Mouse (Mus musculus): ENCODE results near the gene Kctd7. TPM values are rescaled to one million over a fixed set of nuclear protein-coding genes. Genes with fewer than 3 reads are reported as not detected.

The Kctd7 gene
- polyA plus RNA-seq, 1 experiment = 4.5 TPM

DNA sequence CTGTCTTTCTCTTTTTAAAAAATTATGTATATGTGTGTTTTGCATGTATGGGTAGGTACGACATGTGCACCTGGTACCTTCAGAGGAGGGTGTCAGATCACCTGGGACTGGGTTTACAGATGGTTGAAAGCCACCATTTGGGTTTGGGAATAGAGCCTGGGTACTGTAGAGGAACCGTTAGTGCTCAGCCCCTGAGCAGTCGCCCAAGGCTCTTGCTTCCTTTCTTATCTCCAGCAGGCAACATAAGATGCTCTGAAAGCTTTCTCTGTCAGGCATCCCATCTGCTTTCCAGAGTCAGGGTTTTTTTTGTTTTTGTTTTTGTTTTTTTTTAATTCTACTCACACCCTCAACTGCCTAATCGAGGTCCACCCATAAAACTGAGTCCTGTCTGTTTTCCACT lies 20.6 kb downstream of the Kctd7 start:
- H3ac ChIP-seq (ENCODE audit: control insufficient read depth, insufficient read length) = no peak overlapping the region
- TF ChIP-seq MAX (IDR thresholded peaks at IDR 0.05; ENCODE audit: low read depth) = no peak
- H3K79me2 ChIP-seq (ENCODE audit: control insufficient read depth, insufficient read depth) = no peaks in the 10 kb centered on the region
- no peak overlapping the region for H3K4me3 ChIP-seq
- no peak overlapping the region for H3K4me2 ChIP-seq (ENCODE audit: low read depth)
- no peaks in the 10 kb centered on the region for H3K36me3 ChIP-seq (ENCODE audit: control insufficient read depth, insufficient read depth)
- H3K27me3 ChIP-seq (ENCODE audit: control insufficient read depth, insufficient read depth, insufficient read length) = no peaks in the 10 kb centered on the region

DNA sequence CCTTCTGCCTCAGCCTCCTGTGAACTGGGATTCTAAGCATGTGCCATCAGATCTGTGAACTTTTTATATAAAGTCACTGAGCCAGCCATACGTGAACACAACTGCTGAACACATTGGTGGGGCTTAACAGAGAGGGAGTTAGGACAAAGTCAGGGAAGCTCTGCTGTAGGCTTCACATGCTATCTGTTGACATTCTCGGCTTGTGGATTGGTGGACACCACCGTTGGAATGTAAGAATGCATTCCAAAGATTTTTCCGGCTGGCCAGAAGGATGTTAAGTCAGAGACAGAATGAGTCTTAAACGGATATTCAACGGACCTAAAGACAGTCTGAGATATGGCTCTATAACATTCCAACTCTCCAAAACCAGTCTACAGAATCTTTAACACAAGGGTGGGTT lies 24.4 kb downstream of the Kctd7 start:
- Histone ChIP-seq H3K4me2 (ENCODE audit: low read depth) (peak overlapping the region; percentile 24), H3K36me3 (ENCODE audit: control insufficient read depth, insufficient read depth) (no peaks in the 10 kb centered on the region), H3K27me3 (ENCODE audit: control insufficient read depth, insufficient read depth, insufficient read length) (no peaks in the 10 kb centered on the region), H3K79me2 (ENCODE audit: control insufficient read depth, insufficient read depth) (peaks cover 19% of the 10 kb centered on the region), H3K4me3 (no peak overlapping the region), H3ac (ENCODE audit: control insufficient read depth, insufficient read length) (no peak overlapping the region)
- no peak for TF ChIP-seq E2F4 (IDR thresholded peaks at IDR 0.05; ENCODE audit: insufficient read depth)
- TF ChIP-seq USF1 (IDR thresholded peaks at IDR 0.05; ENCODE audit: low read depth) = no peak
- TF ChIP-seq MYOD1 (IDR thresholded peaks at IDR 0.05; ENCODE audit: control insufficient read depth in 1 of 3, insufficient read length in 2 of 3, low read depth in 2 of 3) = no peak
- TF ChIP-seq CEBPB (IDR thresholded peaks at IDR 0.05; ENCODE audit: insufficient read depth, poor library complexity, severe bottlenecking) = no peak
- no peak for TF ChIP-seq REST (IDR thresholded peaks at IDR 0.05; ENCODE audit: insufficient read depth, insufficient read length)
- no peak for TF ChIP-seq TCF12 (IDR thresholded peaks at IDR 0.05; ENCODE audit: insufficient read depth, poor library complexity, severe bottlenecking)

DNA sequence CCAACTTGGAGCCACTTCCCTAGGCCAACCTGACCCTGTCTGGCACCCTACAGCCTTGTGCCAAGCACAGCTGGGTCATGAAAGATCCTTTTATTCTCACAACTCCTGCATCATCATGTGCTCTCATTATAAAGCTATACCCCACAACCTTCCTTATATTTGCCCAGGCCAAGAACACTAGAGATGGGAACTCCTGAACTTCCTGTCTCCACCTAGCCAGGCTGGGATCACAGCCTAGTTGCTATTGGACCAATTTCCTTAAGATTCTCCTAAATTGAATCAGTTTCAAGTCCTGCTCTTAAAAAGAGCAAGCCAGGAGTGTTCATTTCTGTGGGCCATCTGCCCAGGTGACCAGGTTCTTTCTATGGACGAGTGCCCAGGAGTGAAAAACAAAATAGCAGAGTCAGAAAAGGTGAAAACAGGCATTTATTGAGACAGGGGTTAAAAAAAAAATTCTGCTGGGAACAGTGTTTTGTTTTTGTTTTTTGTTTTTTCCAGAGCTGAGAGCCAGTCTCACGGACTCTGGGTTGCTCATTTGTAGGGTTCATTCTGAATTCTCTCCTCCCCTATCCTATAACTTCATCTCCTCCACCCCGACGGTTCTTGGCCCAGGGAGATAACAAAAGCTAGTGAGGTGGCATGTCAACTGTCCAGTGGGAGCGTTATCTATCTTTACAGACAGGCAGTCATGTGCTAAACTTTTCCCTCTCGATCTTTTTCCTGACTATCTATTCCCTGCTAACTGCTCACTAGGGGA lies 26.2 kb downstream of the Kctd7 start:
- Histone ChIP-seq H3K4me3 (peak overlapping the region; percentile 63), H3K79me2 (ENCODE audit: control insufficient read depth, insufficient read depth) (peaks cover 36% of the 10 kb centered on the region), H3ac (ENCODE audit: control insufficient read depth, insufficient read length) (peak overlapping the region; percentile 56), H3K27me3 (ENCODE audit: control insufficient read depth, insufficient read depth, insufficient read length) (no peaks in the 10 kb centered on the region), H3K36me3 (ENCODE audit: control insufficient read depth, insufficient read depth) (no peaks in the 10 kb centered on the region), H3K4me2 (ENCODE audit: low read depth) (peak overlapping the region; percentile 79)
- TF ChIP-seq MAX (IDR thresholded peaks at IDR 0.05; ENCODE audit: low read depth) = no peak
- TF ChIP-seq CEBPB (IDR thresholded peaks at IDR 0.05; ENCODE audit: insufficient read depth, poor library complexity, severe bottlenecking) = no peak
- no peak for TF ChIP-seq TCF12 (IDR thresholded peaks at IDR 0.05; ENCODE audit: insufficient read depth, poor library complexity, severe bottlenecking)
- TF ChIP-seq POLR2A (IDR thresholded peaks at IDR 0.05; ENCODE audit: insufficient read length, low read depth) = no peak
- TF ChIP-seq TCF3 (IDR thresholded peaks at IDR 0.05; ENCODE audit: insufficient read length, low read depth) = no peak

DNA sequence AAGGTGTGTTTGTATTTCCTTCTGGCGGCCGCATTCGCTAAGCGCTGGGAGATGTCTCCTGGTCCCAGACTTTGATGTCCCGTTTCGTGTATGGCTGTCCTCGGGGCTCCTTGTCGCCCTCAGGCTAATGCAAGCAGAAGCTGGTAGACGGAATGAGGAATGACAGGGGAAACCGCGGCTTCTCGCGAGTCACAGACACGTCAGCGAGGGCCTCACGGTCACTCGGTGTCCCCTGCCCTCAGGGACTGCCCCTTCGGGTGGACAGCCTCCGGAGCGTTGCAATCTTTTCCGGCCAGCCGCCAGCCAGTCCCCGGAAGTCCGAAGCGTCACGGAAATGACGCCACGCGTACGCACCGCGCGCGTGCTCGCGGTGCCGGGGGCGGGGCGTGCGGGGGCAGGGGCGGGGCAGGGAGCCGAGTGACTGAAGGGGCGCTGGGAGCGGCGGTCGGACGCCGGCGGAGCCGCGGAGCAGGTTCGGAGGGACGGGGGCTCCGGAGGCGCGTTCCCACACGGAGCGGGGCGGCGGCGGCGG lies 26.8 kb downstream of the Kctd7 start, which contains the start of gene Rabgef1:
TSS of gene Rabgef1 (plus strand) at position 376 of the 532 bp plus-strand sequence.
- Histone ChIP-seq H3K4me2 (ENCODE audit: low read depth) (peak within 1 kb of the TSS; percentile 95), H3K27me3 (ENCODE audit: control insufficient read depth, insufficient read depth, insufficient read length) (no peaks in the 10 kb centered on the region), H3K79me2 (ENCODE audit: control insufficient read depth, insufficient read depth) (peaks cover 42% of the 10 kb centered on the region), H3K36me3 (ENCODE audit: control insufficient read depth, insufficient read depth) (no peaks in the 10 kb centered on the region), H3K4me3 (peak within 1 kb of the TSS; percentile 63), H3ac (ENCODE audit: control insufficient read depth, insufficient read length) (peak within 1 kb of the TSS; percentile 56)
- TF ChIP-seq SRF (IDR thresholded peaks at IDR 0.05; ENCODE audit: control insufficient read depth, insufficient read length, low read depth) (no peak), TCF3 (IDR thresholded peaks at IDR 0.05; ENCODE audit: insufficient read length, low read depth) (no peak), E2F4 (IDR thresholded peaks at IDR 0.05; ENCODE audit: insufficient read depth) (no peak), POLR2AphosphoS2 (IDR thresholded peaks at IDR 0.05; ENCODE audit: insufficient read length, low read depth) (peak; percentile 98), MYOG (IDR thresholded peaks at IDR 0.05; ENCODE audit: control insufficient read depth in 1 of 3, insufficient read depth in 1 of 3, insufficient read length in 2 of 3, low read depth in 2 of 3) (no peak), USF1 (IDR thresholded peaks at IDR 0.05; ENCODE audit: low read depth) (no peak), MYOD1 (IDR thresholded peaks at IDR 0.05; ENCODE audit: control insufficient read depth in 1 of 3, insufficient read length in 2 of 3, low read depth in 2 of 3) (no peak), REST (IDR thresholded peaks at IDR 0.05; ENCODE audit: insufficient read depth, insufficient read length) (no peak), CEBPB (IDR thresholded peaks at IDR 0.05; ENCODE audit: insufficient read depth, poor library complexity, severe bottlenecking) (no peak), POLR2A (IDR thresholded peaks at IDR 0.05; ENCODE audit: insufficient read length, low read depth) (peak; percentile 99)

DNA sequence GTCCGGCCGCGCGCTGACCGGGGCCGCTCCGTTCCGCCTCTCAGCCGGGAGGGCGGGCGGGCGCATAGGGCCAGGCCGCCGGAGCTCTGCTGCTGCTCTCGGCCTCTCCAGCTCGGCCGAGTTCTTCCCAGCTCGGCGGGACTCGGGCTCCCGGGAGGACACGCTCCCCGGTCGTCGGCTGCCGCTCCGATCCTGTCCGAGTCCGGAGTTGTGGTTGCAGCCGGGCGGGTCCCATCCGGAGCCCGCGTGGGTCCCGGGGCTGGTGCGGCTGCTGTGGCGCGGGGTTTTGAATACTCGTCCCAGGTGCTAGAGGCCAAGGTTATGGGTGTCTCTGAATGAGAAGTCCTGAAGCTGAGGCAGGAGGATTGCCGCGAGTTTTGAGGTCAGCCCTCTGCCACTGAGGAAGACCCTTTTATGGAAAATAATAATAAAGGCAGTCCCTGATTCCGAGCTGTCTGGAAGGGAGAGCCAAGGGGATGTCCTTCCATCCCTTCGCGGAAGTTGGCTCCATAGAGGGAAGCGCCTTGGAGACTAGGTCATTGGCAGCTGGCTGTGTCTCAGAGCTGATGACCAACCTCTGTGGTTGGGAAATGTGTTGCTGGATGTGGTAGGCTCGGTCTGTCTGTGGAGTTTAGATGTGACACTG lies 27.4 kb downstream of the Kctd7 start:
- peak overlapping the region; percentile 95 for H3K4me2 ChIP-seq (ENCODE audit: low read depth)
- H3ac ChIP-seq (ENCODE audit: control insufficient read depth, insufficient read length) = peak overlapping the region; percentile 56
- no peaks in the 10 kb centered on the region for H3K27me3 ChIP-seq (ENCODE audit: control insufficient read depth, insufficient read depth, insufficient read length)
- peak overlapping the region; percentile 63 for H3K4me3 ChIP-seq
- no peaks in the 10 kb centered on the region for H3K36me3 ChIP-seq (ENCODE audit: control insufficient read depth, insufficient read depth)
- peak in 2 of 3 experiments; percentile 6 to 39 for TF ChIP-seq MYOD1 (IDR thresholded peaks at IDR 0.05; ENCODE audit: control insufficient read depth in 1 of 3, insufficient read length in 2 of 3, low read depth in 2 of 3)
- peak; percentile 28 for TF ChIP-seq SRF (IDR thresholded peaks at IDR 0.05; ENCODE audit: control insufficient read depth, insufficient read length, low read depth)
- TF ChIP-seq TCF12 (IDR thresholded peaks at IDR 0.05; ENCODE audit: insufficient read depth, poor library complexity, severe bottlenecking) = no peak
- peak in 1 of 3 experiments; percentile 27 for TF ChIP-seq MYOG (IDR thresholded peaks at IDR 0.05; ENCODE audit: control insufficient read depth in 1 of 3, insufficient read depth in 1 of 3, insufficient read length in 2 of 3, low read depth in 2 of 3)
- TF ChIP-seq CEBPB (IDR thresholded peaks at IDR 0.05; ENCODE audit: insufficient read depth, poor library complexity, severe bottlenecking) = no peak
- TF ChIP-seq POLR2AphosphoS2 (IDR thresholded peaks at IDR 0.05; ENCODE audit: insufficient read length, low read depth) = no peak
- no peak for TF ChIP-seq MAX (IDR thresholded peaks at IDR 0.05; ENCODE audit: low read depth)
- H3K79me2 ChIP-seq (ENCODE audit: control insufficient read depth, insufficient read depth) = peaks cover 48% of the 10 kb centered on the region
